Mouse (Mus musculus) midbrain, embryonic 11.5 days (tissue): Measurements from ENCODE around the gene Slc35c1. TPM values are rescaled to one million over a fixed set of nuclear protein-coding genes. Genes with fewer than 3 reads are reported as not detected.

Source experiments
- ATAC-seq: fragments of 200-750 bp; cut with Nextera tagmentation; 2 replicates; pipeline ENCODE4 v1.8.0; 2017; ENCODE audit warnings: moderate TSS enrichment, moderate library complexity; ENCODE audit not compliant: low FRiP score
- DNase-seq: peaks from one replicate; pipeline ENCODE4 v3.0.0; 2015; ENCODE audit warnings: low spot score; ENCODE audit errors: missing footprints
- H3K27ac ChIP-seq: fragments of 300-500 bp; sonication (generic); 2 replicates; pipeline ENCODE4 v1.5.1; 2014; ENCODE audit warnings: low read depth, low read length
- H3K27me3 ChIP-seq: fragments of 300-500 bp; sonication (generic); 2 replicates; pipeline ENCODE4 v1.6.1; 2014; ENCODE audit warnings: mild to moderate bottlenecking, low read length, moderate library complexity, mixed read lengths; ENCODE audit not compliant: control insufficient read depth, insufficient read depth
- H3K36me3 ChIP-seq: fragments of 300-500 bp; sonication (generic); 2 replicates; pipeline ENCODE4 v1.6.1; 2014; ENCODE audit warnings: mild to moderate bottlenecking, low read length, moderate library complexity, mixed read lengths; ENCODE audit not compliant: control insufficient read depth, insufficient read depth
- H3K4me1 ChIP-seq: fragments of 300-500 bp; sonication (generic); 2 replicates; pipeline ENCODE4 v1.6.1; 2014; ENCODE audit warnings: low read length; ENCODE audit not compliant: control insufficient read depth, insufficient read depth
- H3K4me2 ChIP-seq: fragments of 300-500 bp; sonication (generic); 2 replicates; pipeline ENCODE4 v1.6.1; 2014; ENCODE audit warnings: mild to moderate bottlenecking, moderate library complexity
- H3K4me3 ChIP-seq: fragments of 300-500 bp; sonication (generic); 2 replicates; pipeline ENCODE4 v1.5.1; 2014; ENCODE audit warnings: low read depth, low read length
- H3K9ac ChIP-seq: fragments of 300-500 bp; sonication (generic); 2 replicates; pipeline ENCODE4 v1.6.1; 2014; ENCODE audit warnings: low read length
- H3K9me3 ChIP-seq: fragments of 300-500 bp; sonication (generic); 2 replicates; pipeline ENCODE4 v1.6.1; 2016; ENCODE audit warnings: low read length; ENCODE audit not compliant: control insufficient read depth
- WGBS: fragments of 180-500 bp; shearing (Covaris S2); extraction: QIAGEN DNeasy Blood & Tissue Kit; methylation state at CpG from one replicate; pipeline ENCODE4 v1.1.7; 2014; 5-methylcytosine and 5-hydroxymethylcytosine counted together
- polyA plus RNA-seq: library from polyadenylated mRNA; unstranded; fragments of >200 nt; fragmentation: Nextera tagmentation; extraction: Ambion mirVana; gene quantifications from 2 replicates; pipeline ENCODE4 v1.2.1, GENCODE M21; 2014

Gene Slc35c1
- polyA plus RNA-seq, 1 experiment from 2014 or later: 9.5 TPM

- peak; percentile 75 for DNase-seq
- WGBS: 76% methylated on average over 1 of the region's 1 CpGs
These were observed 877 bp upstream of the Slc35c1 start for GRCm38 (mm10) chr2:92461215-92461614.

GRCm38 (mm10) chr2:92459141-92459920, 1.0 kb downstream of the Slc35c1 start:
- H3K27ac ChIP-seq: no peak overlapping the region
- no peaks in the 10 kb centered on the region for H3K9me3 ChIP-seq
- ATAC-seq: peak; percentile 89
- no peaks in the 10 kb centered on the region for H3K36me3 ChIP-seq
- peak overlapping the region; percentile 91 for H3K4me2 ChIP-seq
- peak overlapping the region; percentile 72 for H3K9ac ChIP-seq
- under 1% methylated on average over 54 of the region's 55 CpGs for WGBS
- peaks cover 11% of the 10 kb centered on the region for H3K27me3 ChIP-seq
- peaks cover 10% of the 10 kb centered on the region for H3K4me1 ChIP-seq
- peak; percentile 97 for DNase-seq
- peak overlapping the region; percentile 76 for H3K4me3 ChIP-seq

More at GRCm38 (mm10) chr2:92461215-92461614, 877 bp upstream of the Slc35c1 start:
- Histone ChIP-seq H3K4me3 (no peak overlapping the region), H3K4me2 (no peak overlapping the region), H3K36me3 (no peaks in the 10 kb centered on the region), H3K9ac (no peak overlapping the region), H3K9me3 (no peaks in the 10 kb centered on the region), H3K27me3 (peaks cover 11% of the 10 kb centered on the region), H3K27ac (no peak overlapping the region), H3K4me1 (peaks cover 10% of the 10 kb centered on the region)
- ATAC-seq: no peak

DNA sequence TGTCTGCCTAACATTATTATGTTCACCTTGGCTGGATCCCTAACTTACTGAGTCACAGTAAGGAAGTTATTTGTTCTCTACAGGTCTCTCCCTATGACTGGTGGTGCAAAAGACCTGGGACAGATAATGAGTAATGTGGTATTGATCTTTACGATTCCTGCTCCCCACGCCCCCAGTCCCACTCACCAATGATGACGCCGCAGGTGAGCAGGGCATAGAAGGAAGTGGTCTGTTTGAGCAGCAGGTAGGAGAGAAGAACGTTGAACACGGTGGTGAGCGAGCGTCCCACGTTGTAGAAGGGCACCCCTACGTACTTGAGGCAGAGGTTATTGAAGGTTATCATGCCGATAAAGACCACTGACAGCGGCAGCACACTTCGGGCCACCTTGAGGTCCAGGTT, 1.9 kb downstream of the Slc35c1 start:
- ATAC-seq (no peak), DNase-seq (no peak)
- WGBS: 69% methylated on average over 13 of the region's 13 CpGs
- Histone ChIP-seq H3K4me3 (peak overlapping the region; percentile 76), H3K36me3 (0 out of 2 replicates have a peak, but pooled peaks cover 2% of the 10 kb centered on the region), H3K27ac (no peak overlapping the region), H3K4me2 (peak overlapping the region; percentile 91), H3K4me1 (peaks cover 10% of the 10 kb centered on the region), H3K9ac (no peak overlapping the region; the same call in 1 of the 2 replicates), H3K27me3 (peaks cover 11% of the 10 kb centered on the region), H3K9me3 (no peaks in the 10 kb centered on the region)

- 74% methylated on average over 8 of the region's 8 CpGs for WGBS
- Histone ChIP-seq H3K27me3 (peaks cover 11% of the 10 kb centered on the region), H3K4me3 (no peak overlapping the region), H3K4me2 (no peak overlapping the region), H3K27ac (no peak overlapping the region), H3K9ac (no peak overlapping the region), H3K4me1 (peaks cover 10% of the 10 kb centered on the region), H3K36me3 (0 out of 2 replicates have a peak, but pooled peaks cover 2% of the 10 kb centered on the region), H3K9me3 (no peaks in the 10 kb centered on the region)
- peak; percentile 69 for DNase-seq
- no peak for ATAC-seq
These were observed 3.3 kb downstream of the Slc35c1 start for GRCm38 (mm10) chr2:92456970-92457530.

GRCm38 (mm10) chr2:92455704-92456103, 4.6 kb downstream of the Slc35c1 start:
- H3K4me1 ChIP-seq: peaks cover 10% of the 10 kb centered on the region
- H3K9me3 ChIP-seq: no peaks in the 10 kb centered on the region
- peak; percentile 45 for DNase-seq
- H3K4me2 ChIP-seq: no peak overlapping the region
- 0 out of 2 replicates have a peak, but pooled peaks cover 2% of the 10 kb centered on the region for H3K36me3 ChIP-seq
- H3K27ac ChIP-seq: no peak overlapping the region
- H3K27me3 ChIP-seq: peaks cover 7% of the 10 kb centered on the region
- ATAC-seq: no peak
- 53% methylated on average over 3 of the region's 3 CpGs for WGBS
- H3K4me3 ChIP-seq: no peak overlapping the region
- no peak overlapping the region for H3K9ac ChIP-seq

DNA sequence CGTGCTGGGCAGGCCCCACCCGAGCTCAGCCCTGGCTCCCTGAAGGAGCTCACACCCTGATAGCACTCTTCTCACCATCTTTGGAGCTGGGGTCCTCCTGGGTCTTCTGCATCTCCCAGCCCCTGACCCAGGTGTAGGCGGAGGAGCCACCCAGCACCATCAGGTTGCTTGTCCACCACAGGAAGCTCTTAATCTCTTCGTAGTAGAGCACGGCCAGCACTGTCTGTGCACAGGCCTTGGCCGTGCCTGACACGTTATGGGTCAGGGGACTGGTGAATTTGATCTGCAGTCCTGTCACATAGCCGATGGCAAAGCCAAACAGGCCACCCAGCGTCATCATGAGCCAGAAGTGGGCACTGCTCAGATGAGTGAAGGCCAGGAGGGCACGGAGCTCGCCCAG, 6.2 kb downstream of the Slc35c1 start:
- Histone ChIP-seq H3K27ac (no peak overlapping the region), H3K4me1 (peaks cover 6% of the 10 kb centered on the region), H3K4me2 (no peak overlapping the region), H3K4me3 (no peak overlapping the region), H3K27me3 (no peaks in the 10 kb centered on the region), H3K9me3 (no peaks in the 10 kb centered on the region), H3K36me3 (0 out of 2 replicates have a peak, but pooled peaks cover 2% of the 10 kb centered on the region), H3K9ac (no peak overlapping the region)
- DNase-seq: peak; percentile 61
- ATAC-seq: no peak
- 91% methylated on average over 11 of the region's 11 CpGs for WGBS

DNA sequence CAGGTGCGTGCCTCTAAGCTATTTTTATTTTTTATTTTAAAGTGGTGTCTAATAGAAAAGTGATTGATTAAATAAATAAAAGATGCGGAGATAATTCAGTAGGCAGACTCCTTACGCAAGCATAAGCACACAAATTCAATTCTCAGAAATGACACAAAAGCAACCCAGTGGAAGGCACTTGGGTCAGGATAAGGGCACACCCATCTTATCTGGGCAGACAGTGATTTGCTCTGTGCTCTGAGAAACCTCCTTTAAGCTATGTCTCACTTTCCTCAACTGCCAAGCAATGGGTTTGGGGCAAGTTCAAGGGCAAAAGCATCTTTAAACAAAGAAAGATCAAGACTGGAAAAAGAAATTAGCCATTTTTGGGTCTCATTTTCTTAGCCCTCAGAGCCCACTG, 9.2 kb downstream of the Slc35c1 start:
- Histone ChIP-seq H3K4me1 (no peaks in the 10 kb centered on the region), H3K27ac (no peak overlapping the region), H3K4me3 (no peak overlapping the region), H3K36me3 (0 out of 2 replicates have a peak, but pooled peaks cover 2% of the 10 kb centered on the region), H3K4me2 (no peak overlapping the region), H3K9me3 (no peaks in the 10 kb centered on the region), H3K27me3 (no peaks in the 10 kb centered on the region), H3K9ac (no peak overlapping the region)
- DNase-seq: peak; percentile 28
- WGBS: 91% methylated on average over 3 of the region's 3 CpGs
- no peak for ATAC-seq

DNA sequence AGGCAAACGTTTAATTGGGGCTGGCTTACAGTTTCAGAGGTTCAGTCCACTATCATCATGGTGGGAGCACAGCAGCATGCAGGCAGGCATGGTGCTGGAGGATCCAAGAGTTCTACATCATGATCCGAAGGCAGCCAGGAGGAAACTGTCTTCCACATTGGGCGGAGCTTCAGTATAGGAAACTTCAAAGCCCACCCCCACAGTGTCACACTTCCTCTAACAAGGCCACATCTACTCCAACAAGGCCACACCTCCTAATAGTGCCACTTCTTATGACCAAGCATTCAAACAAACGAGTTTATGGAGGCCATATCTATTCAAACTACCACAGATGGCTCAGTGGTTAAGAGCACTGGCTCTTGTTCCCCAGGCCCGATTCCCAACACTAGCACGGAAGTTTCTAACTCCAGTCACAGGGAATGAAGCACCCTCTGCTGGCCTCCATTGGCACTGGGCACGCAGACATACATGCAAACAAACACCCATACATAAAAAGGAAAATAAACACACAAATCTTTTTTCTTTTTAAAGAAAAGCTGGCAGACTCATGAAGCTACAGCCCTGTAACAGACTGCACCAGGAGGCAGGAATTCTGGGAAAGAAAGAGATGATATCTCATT, 13.1 kb downstream of the Slc35c1 start:
- no peaks in the 10 kb centered on the region for H3K4me1 ChIP-seq
- ATAC-seq: no peak
- H3K9me3 ChIP-seq: no peaks in the 10 kb centered on the region
- no peak overlapping the region for H3K9ac ChIP-seq
- 67% methylated on average over 7 of the region's 7 CpGs for WGBS
- no peaks in the 10 kb centered on the region for H3K36me3 ChIP-seq
- H3K27me3 ChIP-seq: no peaks in the 10 kb centered on the region
- no peak overlapping the region for H3K27ac ChIP-seq
- H3K4me3 ChIP-seq: no peak overlapping the region
- no peak overlapping the region for H3K4me2 ChIP-seq
- peak; percentile 70 for DNase-seq

DNA sequence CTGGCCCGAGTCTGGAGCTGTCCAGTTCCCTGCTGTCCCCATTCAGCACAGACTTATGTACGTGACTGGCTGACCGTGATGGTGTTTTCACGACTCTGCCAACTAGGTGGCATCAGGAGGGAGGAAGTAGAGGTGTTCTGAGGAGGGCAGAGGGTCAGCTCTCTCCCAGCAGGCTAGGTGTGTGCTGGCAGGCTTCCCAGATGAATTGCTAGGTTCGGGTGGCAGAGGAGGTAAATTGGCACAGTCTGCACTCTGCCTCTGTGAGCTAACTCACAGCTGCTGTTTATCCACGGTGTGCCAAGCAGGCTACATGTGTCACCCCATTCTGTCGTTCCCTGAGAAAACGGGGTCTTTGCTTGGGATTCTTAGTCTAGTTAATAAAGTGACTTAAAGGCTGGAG, 13.7 kb downstream of the Slc35c1 start:
- Histone ChIP-seq H3K27me3 (no peaks in the 10 kb centered on the region), H3K4me3 (no peak overlapping the region), H3K27ac (no peak overlapping the region), H3K9me3 (no peaks in the 10 kb centered on the region), H3K4me1 (no peaks in the 10 kb centered on the region), H3K36me3 (no peaks in the 10 kb centered on the region), H3K9ac (no peak overlapping the region), H3K4me2 (no peak overlapping the region)
- WGBS: 79% methylated on average over 8 of the region's 8 CpGs
- ATAC-seq: no peak
- DNase-seq: peak; percentile 70
